In genomic region chr7:19210010-19210409, GRCm38 (mm10) we compare ENCODE assay signal across 15 mouse cellular contexts. TPM values are rescaled to one million over a fixed set of nuclear protein-coding genes. Genes with fewer than 3 reads are reported as not detected.
DNase-seq lines count a peak whose midpoint lies in the region; ATAC-seq and TF ChIP-seq lines count a peak whose summit lies in the region.
"Had no signal": no experiment of that assay in that cellular context is flagged by ENCODE, and none has a peak within 500 bp of the region (broad histone marks: within the 10 kb centered on the region; RNA-seq: fewer than 3 reads in every experiment).

No protein-coding gene starts in this region.

- H3K9ac ChIP-seq in hindbrain, embryonic 11.5 days (ENCODE audit: low read depth, low read length), result no peak overlapping the region
- H3K9ac ChIP-seq in hindbrain, embryonic 13.5 days, result no peak overlapping the region
- H3K9ac ChIP-seq: embryonic facial prominence, embryonic 12.5 days; forebrain, embryonic 13.5 days; midbrain, embryonic 12.5 days; neural tube, embryonic 12.5 days had no signal

- no peaks in the 10 kb centered on the region for H3K36me3 ChIP-seq in hindbrain, embryonic 11.5 days (ENCODE audit: control insufficient read depth, insufficient read depth, low read length)
- peaks cover 17% of the 10 kb centered on the region for H3K36me3 ChIP-seq in hindbrain, embryonic 13.5 days
- no peaks in the 10 kb centered on the region for H3K36me3 ChIP-seq in testis, adult 2 months (ENCODE audit: control insufficient read depth, insufficient read depth, low read length)
- H3K36me3 ChIP-seq in heart, embryonic 10.5 days, result peaks cover 12% of the 10 kb centered on the region

- no peak for TF ChIP-seq POLR2A in testis, adult 2 months (IDR thresholded peaks at IDR 0.05; ENCODE audit: control insufficient read depth, low read depth, low read length)
- no peak for TF ChIP-seq POLR2A in bone marrow, adult 2 months (IDR thresholded peaks at IDR 0.05; ENCODE audit: borderline replicate concordance, control insufficient read depth, low read depth, low read length)

- TF ChIP-seq CTCF in testis, adult 2 months (IDR thresholded peaks at IDR 0.05; ENCODE audit: control insufficient read depth, insufficient read depth, insufficient replicate concordance, low read depth, low read length), result peak; percentile 59; the same call in 1 of the 2 replicates
- TF ChIP-seq CTCF in bone marrow, adult 2 months (IDR thresholded peaks at IDR 0.05; ENCODE audit: control insufficient read depth, insufficient read depth, low read length), result peak; percentile 31; the same call in 1 of the 2 replicates

- no peak overlapping the region for H3K4me2 ChIP-seq in hindbrain, embryonic 11.5 days (replicated peaks; ENCODE audit: low read depth, low read length)
- H3K4me2 ChIP-seq in hindbrain, embryonic 13.5 days, result no peak overlapping the region
- H3K4me2 ChIP-seq: embryonic facial prominence, embryonic 12.5 days; forebrain, embryonic 13.5 days; midbrain, embryonic 12.5 days; neural tube, embryonic 12.5 days had no signal

- peaks cover 2% of the 10 kb centered on the region; the same call in 1 of the 2 replicates for H3K9me3 ChIP-seq in hindbrain, embryonic 11.5 days (ENCODE audit: control insufficient read depth, low read length)
- H3K9me3 ChIP-seq in hindbrain, embryonic 13.5 days, result no peaks in the 10 kb centered on the region
- no peaks in the 10 kb centered on the region for H3K9me3 ChIP-seq in heart, embryonic 10.5 days
- H3K9me3 ChIP-seq: embryonic facial prominence, embryonic 12.5 days; neural tube, embryonic 12.5 days had no signal

- H3K27ac ChIP-seq in hindbrain, embryonic 11.5 days (ENCODE audit: low read depth, low read length), result no peak overlapping the region
- no peak overlapping the region for H3K27ac ChIP-seq in hindbrain, embryonic 13.5 days
- no peak overlapping the region for H3K27ac ChIP-seq in testis, adult 2 months (ENCODE audit: control insufficient read depth, insufficient read depth, low read depth, low read length)
- no peak overlapping the region for H3K27ac ChIP-seq in bone marrow, adult 2 months (ENCODE audit: control insufficient read depth, insufficient read depth, low read depth, low read length, poor library complexity)
- H3K27ac ChIP-seq in heart, embryonic 10.5 days, result no peak overlapping the region
- H3K27ac ChIP-seq: embryonic facial prominence, embryonic 12.5 days; forebrain, embryonic 13.5 days; hindbrain, embryonic 10.5 days; midbrain, embryonic 12.5 days; neural tube, embryonic 12.5 days had no signal

- peak; percentile 24 for DNase-seq in hindbrain, embryonic 11.5 days (ENCODE audit: low spot score)
- DNase-seq in testis, postnatal 10 days (ENCODE audit: low spot score), result no peak
- DNase-seq in thymus, postnatal 14 days, result no peak
- no peak for DNase-seq in heart, embryonic 10.5 days (ENCODE audit: low spot score)
- DNase-seq: cerebellum, postnatal 10 days; kidney, postnatal 14 days; lung, adult 2 months had no signal

- ATAC-seq in hindbrain, embryonic 11.5 days (ENCODE audit: low FRiP score), result no peak
- no peak for ATAC-seq in hindbrain, embryonic 13.5 days (ENCODE audit: low FRiP score)
- ATAC-seq: forebrain, embryonic 13.5 days had no signal

- 92% methylated on average over 5 of the region's 5 CpGs for WGBS in hindbrain, embryonic 11.5 days
- WGBS in hindbrain, embryonic 13.5 days, result 93% methylated on average over 5 of the region's 5 CpGs
- 84% methylated on average over 5 of the region's 5 CpGs for WGBS in bone marrow, adult 2 months
- 84% methylated on average over 5 of the region's 5 CpGs for WGBS in heart, embryonic 10.5 days

- no peaks in the 10 kb centered on the region for H3K4me1 ChIP-seq in hindbrain, embryonic 11.5 days (replicated peaks; ENCODE audit: control insufficient read depth, insufficient read depth, low read length)
- peaks cover 12% of the 10 kb centered on the region for H3K4me1 ChIP-seq in hindbrain, embryonic 13.5 days (replicated peaks)
- peaks cover 5% of the 10 kb centered on the region for H3K4me1 ChIP-seq in testis, adult 2 months (ENCODE audit: control insufficient read depth, insufficient read depth, low read length)
- H3K4me1 ChIP-seq in bone marrow, adult 2 months (ENCODE audit: control insufficient read depth, insufficient read depth, low read length), result no peaks in the 10 kb centered on the region; the same call in 1 of the 2 replicates
- peaks cover 14% of the 10 kb centered on the region for H3K4me1 ChIP-seq in heart, embryonic 10.5 days

- H3K4me3 ChIP-seq in hindbrain, embryonic 11.5 days (ENCODE audit: low read depth, low read length), result no peak overlapping the region
- no peak overlapping the region for H3K4me3 ChIP-seq in hindbrain, embryonic 13.5 days
- no peak overlapping the region for H3K4me3 ChIP-seq in testis, adult 2 months (ENCODE audit: control insufficient read depth, low read depth, low read length)
- no peak overlapping the region for H3K4me3 ChIP-seq in bone marrow, adult 2 months (replicated peaks; ENCODE audit: control insufficient read depth, low read depth, low read length)
- H3K4me3 ChIP-seq in heart, embryonic 10.5 days, result no peak overlapping the region
- H3K4me3 ChIP-seq: embryonic facial prominence, embryonic 12.5 days; forebrain, embryonic 13.5 days; hindbrain, embryonic 10.5 days; midbrain, embryonic 12.5 days; neural tube, embryonic 12.5 days had no signal

- H3K27me3 ChIP-seq in hindbrain, embryonic 11.5 days (ENCODE audit: control insufficient read depth, insufficient read depth, low read length), result no peaks in the 10 kb centered on the region; the same call in none of the 2 replicates
- H3K27me3 ChIP-seq in hindbrain, embryonic 13.5 days, result peaks cover 24% of the 10 kb centered on the region
- no peaks in the 10 kb centered on the region for H3K27me3 ChIP-seq in testis, adult 2 months (ENCODE audit: control insufficient read depth, insufficient read depth, low read length)
- peaks cover 18% of the 10 kb centered on the region for H3K27me3 ChIP-seq in heart, embryonic 10.5 days (ENCODE audit: insufficient read depth, poor library complexity, severe bottlenecking)

RNA-seq across cellular contexts. Expression of gene Gpr4, which starts 2.3 kb away (rescaled TPM):
- 1.6 and 2.6 TPM in 2 replicates for polyA plus RNA-seq in hindbrain, embryonic 11.5 days (2014; fragmentation: Nextera tagmentation; extraction: Ambion mirVana)
- polyA plus RNA-seq in hindbrain, embryonic 13.5 days (2015; fragmentation: Nextera tagmentation; extraction: Ambion mirVana), result 1.8 and 2.3 TPM in 2 replicates
- polyA plus RNA-seq in testis, adult 2 months (2012; rRNA removed), result 9.5 and 16.2 TPM in 2 replicates
- 0.34 and 0.70 TPM in 2 replicates for polyA plus RNA-seq in bone marrow, adult 2 months (2011; ENCODE audit: insufficient read depth, insufficient read length, low replicate concordance, missing spikeins)
- 1.0 and 1.8 TPM in 2 replicates for polyA plus RNA-seq in heart, embryonic 10.5 days (2016; fragmentation: Nextera tagmentation; extraction: Ambion mirVana)

RNA-seq across cellular contexts. Expression of gene Opa3, which starts 18.1 kb away (rescaled TPM):
- polyA plus RNA-seq in hindbrain, embryonic 11.5 days (2014; fragmentation: Nextera tagmentation; extraction: Ambion mirVana), result 42.2 and 42.4 TPM in 2 replicates
- polyA plus RNA-seq in hindbrain, embryonic 13.5 days (2015; fragmentation: Nextera tagmentation; extraction: Ambion mirVana), result 36.9 and 37.1 TPM in 2 replicates
- 13.6 and 14.5 TPM in 2 replicates for polyA plus RNA-seq in testis, adult 2 months (2012; rRNA removed)
- polyA plus RNA-seq in bone marrow, adult 2 months (2011; ENCODE audit: insufficient read depth, insufficient read length, low replicate concordance, missing spikeins), result 7.5 and 8.5 TPM in 2 replicates
- 46.8 and 47.9 TPM in 2 replicates for polyA plus RNA-seq in heart, embryonic 10.5 days (2016; fragmentation: Nextera tagmentation; extraction: Ambion mirVana)

RNA-seq across cellular contexts. Expression of gene Eml2, which starts 33.8 kb away (rescaled TPM):
- polyA plus RNA-seq in hindbrain, embryonic 11.5 days (2014; fragmentation: Nextera tagmentation; extraction: Ambion mirVana), result 1.4 and 2.0 TPM in 2 replicates
- polyA plus RNA-seq in hindbrain, embryonic 13.5 days (2015; fragmentation: Nextera tagmentation; extraction: Ambion mirVana), result 6.6 and 8.2 TPM in 2 replicates
- polyA plus RNA-seq in testis, adult 2 months (2012; rRNA removed), result 11.1 and 12.9 TPM in 2 replicates
- polyA plus RNA-seq in bone marrow, adult 2 months (2011; ENCODE audit: insufficient read depth, insufficient read length, low replicate concordance, missing spikeins), result 14.2 and 33.1 TPM in 2 replicates
- 12.2 and 14.2 TPM in 2 replicates for polyA plus RNA-seq in heart, embryonic 10.5 days (2016; fragmentation: Nextera tagmentation; extraction: Ambion mirVana)

RNA-seq across cellular contexts. Expression of gene Gipr, which starts 44.1 kb away (rescaled TPM):
- 0.89 and 1.7 TPM in 2 replicates for polyA plus RNA-seq in hindbrain, embryonic 11.5 days (2014; fragmentation: Nextera tagmentation; extraction: Ambion mirVana)
- 1.6 and 2.3 TPM in 2 replicates for polyA plus RNA-seq in hindbrain, embryonic 13.5 days (2015; fragmentation: Nextera tagmentation; extraction: Ambion mirVana)
- 20.9 and 24.3 TPM in 2 replicates for polyA plus RNA-seq in testis, adult 2 months (2012; rRNA removed)
- polyA plus RNA-seq in bone marrow, adult 2 months (2011; ENCODE audit: insufficient read depth, insufficient read length, low replicate concordance, missing spikeins), result 0.62 and 0.79 TPM in 2 replicates
- polyA plus RNA-seq in heart, embryonic 10.5 days (2016; fragmentation: Nextera tagmentation; extraction: Ambion mirVana), result 9.7 and 12.8 TPM in 2 replicates
